Mouse (Mus musculus): ENCODE measurements around the gene 5730596B20Rik.

DNA sequence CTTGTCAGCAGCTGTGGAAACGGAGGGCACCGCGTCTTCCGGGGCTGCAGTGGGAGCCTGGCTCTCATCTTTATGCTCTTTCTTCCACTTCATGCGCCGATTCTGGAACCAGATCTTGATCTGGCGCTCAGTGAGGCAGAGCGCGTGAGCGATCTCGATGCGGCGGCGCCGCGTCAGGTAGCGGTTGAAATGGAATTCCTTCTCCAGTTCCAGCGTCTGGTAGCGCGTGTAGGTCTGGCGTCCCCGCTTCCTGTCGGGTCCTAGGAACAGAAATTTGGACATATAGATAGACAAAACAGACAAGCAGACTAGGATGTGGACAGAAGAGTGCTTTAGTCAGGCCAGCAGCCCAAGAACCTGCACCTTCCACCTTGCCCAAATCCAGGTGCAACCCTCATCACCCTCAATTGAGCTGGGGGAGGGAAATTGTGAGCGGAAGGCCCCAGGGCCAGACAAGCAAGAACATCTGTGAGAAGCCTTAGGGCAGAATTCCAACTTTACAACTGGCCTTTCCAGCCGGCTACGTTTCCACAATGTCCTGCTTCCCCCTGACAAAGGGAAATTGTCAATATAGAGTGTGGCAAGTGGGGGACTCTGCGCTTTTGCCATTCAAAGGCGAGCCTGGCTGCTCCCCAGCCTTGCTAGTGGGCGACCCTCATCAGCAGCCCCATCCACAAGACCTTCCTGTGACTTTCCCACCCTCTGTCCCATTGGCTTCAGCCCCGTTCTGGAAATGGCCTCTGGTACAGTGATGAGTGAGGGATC is 38.7 kb downstream of the 5730596B20Rik start:
- TF ChIP-seq CTCF (IDR thresholded peaks at IDR 0.05) (no peak), EP300 (IDR thresholded peaks at IDR 0.05) (no peak)
